Mouse (Mus musculus) heart, embryonic 14.5 days (tissue): ENCODE data around the gene Cdc123. TPM values are rescaled to one million over a fixed set of nuclear protein-coding genes. Genes with fewer than 3 reads are reported as not detected.
"Not testable (repeated sequence)": the region's sequence is repeated elsewhere in the genome, so short reads cannot be mapped to it uniquely, and the experiment has no call there.

Experiments
- ATAC-seq: fragments of 200-750 bp; cut with Nextera tagmentation; 2 replicates; pipeline ENCODE4 v1.8.0; 2017; ENCODE audit warnings: low read depth, moderate TSS enrichment; ENCODE audit not compliant: insufficient number of reproducible peaks, insufficient read depth, low FRiP score
- H3K27ac ChIP-seq, 2 experiments: fragments of 200-500 bp in 1 of 2; fragments of 300-500 bp in 1 of 2; sonication (generic) in 1 of 2; replicated peaks in 1 of 2; 2 replicates each; pipeline ENCODE4 v1.5.1; 2012 to 2014; ENCODE audit warnings: low read depth in 2 of 2, low read length in 2 of 2, control low read depth in 1 of 2, mild to moderate bottlenecking in 1 of 2, mixed read lengths in 1 of 2; ENCODE audit not compliant: control insufficient read depth in 1 of 2, insufficient read depth in 1 of 2
- H3K27me3 ChIP-seq: fragments of 300-500 bp; sonication (generic); 2 replicates; pipeline ENCODE4 v1.6.1; 2014; ENCODE audit warnings: mild to moderate bottlenecking, low read length, control low read depth; ENCODE audit not compliant: control insufficient read depth, insufficient read depth
- H3K36me3 ChIP-seq: fragments of 300-500 bp; sonication (generic); 2 replicates; pipeline ENCODE4 v1.6.1; 2014; ENCODE audit warnings: mild to moderate bottlenecking, control low read depth, low read length, mixed read lengths; ENCODE audit not compliant: control insufficient read depth, insufficient read depth
- H3K4me1 ChIP-seq, 2 experiments: fragments of 200-500 bp in 1 of 2; fragments of 300-500 bp in 1 of 2; sonication (generic) in 1 of 2; 2 replicates each; pipeline ENCODE4 v1.6.1; 2012 to 2014; ENCODE audit warnings: low read length in 2 of 2, control low read depth in 1 of 2, mixed read lengths in 1 of 2; ENCODE audit not compliant: control insufficient read depth in 2 of 2, insufficient read depth in 2 of 2
- H3K4me2 ChIP-seq: fragments of 300-500 bp; sonication (generic); 2 replicates; pipeline ENCODE4 v1.6.1; 2014; ENCODE audit warnings: mild to moderate bottlenecking, low read length
- H3K4me3 ChIP-seq, 2 experiments: fragments of 200-500 bp in 1 of 2; fragments of 300-500 bp in 1 of 2; sonication (generic) in 1 of 2; 2 replicates each; pipeline ENCODE4 v1.5.1; 2012 to 2014; ENCODE audit warnings: low read length in 2 of 2, mild to moderate bottlenecking in 2 of 2, control low read depth in 1 of 2, low read depth in 1 of 2, moderate library complexity in 1 of 2; ENCODE audit not compliant: control insufficient read depth in 1 of 2, insufficient read depth in 1 of 2
- H3K9ac ChIP-seq: fragments of 300-500 bp; sonication (generic); 2 replicates; pipeline ENCODE4 v1.6.1; 2014; ENCODE audit warnings: mild to moderate bottlenecking, low read length
- H3K9me3 ChIP-seq: fragments of 300-500 bp; sonication (generic); 2 replicates; pipeline ENCODE4 v1.6.1; 2016; ENCODE audit warnings: low read length, control low read depth; ENCODE audit not compliant: control insufficient read depth
- WGBS: fragments of 180-500 bp; shearing (Covaris S2); extraction: QIAGEN DNeasy Blood & Tissue Kit; methylation state at CpG from one replicate; pipeline ENCODE4 v1.1.7; 2014; 5-methylcytosine and 5-hydroxymethylcytosine counted together
- polyA plus RNA-seq: library from polyadenylated mRNA; unstranded; fragments of >200 nt; fragmentation: Nextera tagmentation; extraction: Ambion mirVana; gene quantifications from 2 replicates; pipeline ENCODE4 v1.2.1, GENCODE M21; 2014

The Cdc123 gene
- polyA plus RNA-seq, 1 experiment from 2014 or later, result 189 TPM

DNA sequence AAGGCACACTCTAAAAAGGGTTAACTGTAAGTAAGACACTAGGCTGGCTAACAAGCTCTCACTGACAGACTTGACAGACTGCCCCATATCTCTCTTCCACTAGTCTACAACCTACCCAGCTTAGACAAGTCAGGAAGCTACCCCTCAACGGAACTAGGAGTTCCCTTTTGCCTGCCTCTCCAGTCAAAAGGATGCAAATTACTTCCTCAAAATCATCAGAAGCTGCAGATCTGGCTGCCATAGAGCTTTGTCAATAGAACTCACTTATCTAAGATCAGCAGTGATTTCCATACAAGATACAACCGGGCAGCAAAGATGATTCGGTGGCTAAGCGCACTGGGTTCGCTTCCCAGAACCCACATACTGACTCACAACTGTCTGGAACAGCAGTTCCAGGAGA, 20.3 kb downstream of the Cdc123 start:
- Histone ChIP-seq H3K9ac (no peak overlapping the region), H3K4me1 (no peaks in the 10 kb centered on the region), H3K4me2 (no peak overlapping the region), H3K4me3 (no peak overlapping the region), H3K36me3 (peaks cover 61% of the 10 kb centered on the region), H3K27me3 (no peaks in the 10 kb centered on the region), H3K27ac (no peak overlapping the region), H3K9me3 (no peaks in the 10 kb centered on the region)
- no peak for ATAC-seq
- 78% methylated on average over 5 of the region's 5 CpGs for WGBS

DNA sequence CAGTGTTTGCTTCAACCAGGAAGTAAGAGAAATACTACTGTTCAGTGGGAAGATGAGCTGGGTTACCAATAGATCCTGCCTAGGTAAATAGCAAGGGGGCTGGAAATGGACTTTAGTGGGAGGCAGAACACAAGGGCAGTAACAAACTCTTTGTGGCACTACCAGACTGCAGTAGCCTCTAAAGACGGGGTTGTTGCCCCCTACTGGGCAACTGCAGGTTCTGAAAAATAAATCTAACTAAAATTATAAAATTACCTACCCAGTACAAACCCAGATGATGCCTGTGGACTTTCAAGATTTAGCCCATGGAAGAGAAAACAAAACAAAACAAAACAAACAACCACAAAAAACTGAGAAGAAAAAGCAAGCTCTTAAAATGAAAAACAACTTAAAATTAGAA, 20.8 kb downstream of the Cdc123 start:
- Histone ChIP-seq H3K36me3 (peaks cover 64% of the 10 kb centered on the region), H3K4me2 (no peak overlapping the region), H3K4me3 (no peak overlapping the region), H3K27me3 (no peaks in the 10 kb centered on the region), H3K4me1 (no peaks in the 10 kb centered on the region), H3K9ac (no peak overlapping the region), H3K27ac (no peak overlapping the region), H3K9me3 (no peaks in the 10 kb centered on the region)
- no peak for ATAC-seq
- 28% methylated on average over 1 of the region's 1 CpGs for WGBS

DNA sequence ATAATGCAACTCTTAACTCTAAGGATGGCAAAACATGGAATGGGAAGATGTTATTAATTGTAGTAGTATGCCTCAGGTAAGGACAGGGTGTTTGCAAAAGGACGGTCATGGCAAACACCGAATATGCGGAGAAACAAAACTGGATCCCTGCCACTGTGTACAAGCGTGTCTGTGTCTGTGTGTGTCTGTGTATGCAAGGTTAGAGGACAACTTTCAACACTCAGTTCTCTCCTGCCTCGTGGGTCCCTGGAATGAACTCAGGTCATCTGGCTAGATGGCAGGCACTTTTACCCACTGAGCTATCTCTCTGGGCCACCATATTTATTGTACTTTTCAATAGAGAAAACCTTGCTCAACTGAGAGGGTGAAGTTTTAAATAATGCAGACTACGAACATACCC, 22.5 kb downstream of the Cdc123 start:
- ATAC-seq, result no peak
- Histone ChIP-seq H3K4me1 (no peaks in the 10 kb centered on the region), H3K36me3 (peaks cover 76% of the 10 kb centered on the region), H3K27ac (no peak overlapping the region), H3K4me2 (no peak overlapping the region), H3K9ac (no peak overlapping the region), H3K27me3 (no peaks in the 10 kb centered on the region), H3K9me3 (no peaks in the 10 kb centered on the region), H3K4me3 (no peak overlapping the region)
- 87% methylated on average over 6 of the region's 6 CpGs for WGBS

DNA sequence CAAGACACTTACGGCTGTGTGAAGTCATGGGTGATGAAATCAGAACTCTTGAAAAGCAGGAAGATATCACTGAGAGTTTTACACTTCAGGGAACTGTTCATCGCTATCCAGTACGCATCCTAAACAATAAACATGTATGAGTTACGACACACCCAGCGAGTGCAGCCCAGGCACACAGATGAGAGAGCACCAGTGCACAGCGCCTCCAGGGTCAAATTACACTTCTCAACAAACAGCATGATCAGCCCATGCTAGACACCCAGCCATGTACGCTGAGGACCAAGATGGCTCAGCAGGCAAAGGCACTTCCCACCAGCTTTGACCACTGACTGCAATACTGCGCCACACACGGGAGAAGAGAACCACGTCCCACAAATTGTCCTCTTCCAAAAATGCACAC, 23.7 kb downstream of the Cdc123 start:
- no peak overlapping the region for H3K9ac ChIP-seq
- H3K9me3 ChIP-seq, result no peaks in the 10 kb centered on the region
- H3K27ac ChIP-seq, result no peak overlapping the region
- 67% methylated on average over 10 of the region's 10 CpGs for WGBS
- H3K27me3 ChIP-seq, result no peaks in the 10 kb centered on the region
- no peak for ATAC-seq
- H3K4me1 ChIP-seq, result no peaks in the 10 kb centered on the region
- no peak overlapping the region for H3K4me2 ChIP-seq
- peaks cover 76% of the 10 kb centered on the region for H3K36me3 ChIP-seq
- no peak overlapping the region for H3K4me3 ChIP-seq

DNA sequence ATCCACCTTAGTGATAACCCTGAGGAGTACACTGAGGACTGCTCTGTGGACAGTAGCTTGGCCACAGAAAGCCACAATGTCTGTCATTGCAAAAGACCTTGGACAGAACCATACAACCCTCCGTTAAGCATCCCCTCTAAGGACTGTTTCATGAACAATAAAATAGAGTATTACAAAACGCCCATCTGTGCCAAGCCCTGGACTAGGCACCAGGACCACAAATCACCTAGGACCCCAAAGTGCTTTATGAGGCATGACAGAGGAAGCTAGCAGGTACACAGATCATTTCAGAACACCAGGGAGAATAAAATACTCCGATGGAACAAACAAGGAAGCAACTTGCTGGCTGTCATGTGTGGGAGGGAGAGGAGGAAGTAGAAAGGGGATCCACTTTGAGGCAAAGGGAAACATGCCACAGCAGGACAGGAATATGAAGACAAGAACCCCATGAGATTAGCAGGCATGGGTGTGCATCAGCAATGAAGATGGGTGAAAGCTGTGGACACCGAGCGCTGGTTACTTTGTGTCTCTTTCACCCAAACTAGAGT, 33.7 kb downstream of the Cdc123 start:
- Histone ChIP-seq H3K36me3 (peaks cover 67% of the 10 kb centered on the region), H3K4me3 (no peak overlapping the region), H3K9ac (no peak overlapping the region), H3K4me1 (no peaks in the 10 kb centered on the region), H3K27me3 (no peaks in the 10 kb centered on the region), H3K27ac (no peak overlapping the region), H3K9me3 (no peaks in the 10 kb centered on the region), H3K4me2 (no peak overlapping the region)
- no peak for ATAC-seq
- 93% methylated on average over 5 of the region's 5 CpGs for WGBS

DNA sequence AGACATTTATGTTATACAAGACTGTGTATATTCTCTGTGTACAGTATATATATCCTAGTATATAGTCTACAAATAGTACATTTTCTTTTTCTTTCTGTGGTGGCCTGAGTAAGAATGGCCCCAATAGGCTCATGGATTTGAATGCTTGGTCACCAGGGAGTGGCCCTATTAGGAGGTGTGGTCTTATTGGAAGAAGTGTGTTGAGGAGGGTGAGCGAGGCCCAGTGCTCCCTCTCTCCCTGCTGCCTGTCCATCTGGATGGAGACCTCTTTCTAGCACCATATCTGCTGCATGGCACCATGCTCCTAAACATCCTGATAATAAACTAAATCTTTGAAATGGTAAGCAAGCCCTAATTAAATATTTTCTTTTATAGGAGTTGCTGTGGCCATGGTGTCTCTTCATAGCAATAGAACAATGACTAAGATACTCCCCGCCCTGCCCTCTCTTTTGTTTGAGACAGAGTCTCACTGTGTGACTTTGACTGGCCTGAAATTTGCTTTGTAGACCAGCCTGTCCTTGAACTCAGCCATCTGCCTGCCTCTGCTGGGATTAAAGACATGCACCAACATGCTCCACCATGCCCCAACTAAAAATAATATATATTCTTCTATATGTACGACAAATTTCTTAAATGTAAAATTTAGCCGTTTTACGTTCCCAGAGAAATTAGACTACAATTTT, 34.8 kb downstream of the Cdc123 start:
- 93% methylated on average over 5 of the region's 5 CpGs for WGBS
- no peak overlapping the region for H3K4me2 ChIP-seq
- H3K27ac ChIP-seq, result no peak overlapping the region
- H3K4me1 ChIP-seq, result no peaks in the 10 kb centered on the region
- no peak overlapping the region for H3K9ac ChIP-seq
- H3K9me3 ChIP-seq, result no peaks in the 10 kb centered on the region
- H3K27me3 ChIP-seq, result no peaks in the 10 kb centered on the region
- no peak overlapping the region for H3K4me3 ChIP-seq
- ATAC-seq, result no peak
- peaks cover 63% of the 10 kb centered on the region for H3K36me3 ChIP-seq

DNA sequence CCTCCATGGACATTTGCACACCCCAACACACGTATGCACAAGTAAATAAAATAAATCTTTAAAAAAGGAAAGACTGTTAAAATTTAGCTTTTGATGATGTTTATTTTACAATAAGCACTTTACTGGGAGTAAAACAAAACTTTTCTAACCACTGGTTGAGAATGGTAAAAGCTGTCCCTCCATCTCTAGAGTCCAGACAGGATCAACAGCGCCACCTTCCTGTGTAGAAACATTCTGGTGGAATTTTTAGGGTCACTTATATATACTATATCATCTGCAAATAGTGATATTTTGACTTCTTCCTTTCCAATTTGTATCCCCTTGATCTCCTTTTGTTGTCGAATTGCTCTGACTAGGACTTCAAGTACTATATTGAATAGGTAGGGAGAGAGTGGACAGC, 38.8 kb downstream of the Cdc123 start:
- H3K27me3 ChIP-seq, H3K4me2 ChIP-seq, ATAC-seq, H3K9me3 ChIP-seq, H3K4me3 ChIP-seq, H3K4me1 ChIP-seq, H3K27ac ChIP-seq, H3K9ac ChIP-seq: not testable (repeated sequence)
- peaks cover 59% of the 10 kb centered on the region for H3K36me3 ChIP-seq
- WGBS, result 80% methylated on average over 3 of the region's 3 CpGs

DNA sequence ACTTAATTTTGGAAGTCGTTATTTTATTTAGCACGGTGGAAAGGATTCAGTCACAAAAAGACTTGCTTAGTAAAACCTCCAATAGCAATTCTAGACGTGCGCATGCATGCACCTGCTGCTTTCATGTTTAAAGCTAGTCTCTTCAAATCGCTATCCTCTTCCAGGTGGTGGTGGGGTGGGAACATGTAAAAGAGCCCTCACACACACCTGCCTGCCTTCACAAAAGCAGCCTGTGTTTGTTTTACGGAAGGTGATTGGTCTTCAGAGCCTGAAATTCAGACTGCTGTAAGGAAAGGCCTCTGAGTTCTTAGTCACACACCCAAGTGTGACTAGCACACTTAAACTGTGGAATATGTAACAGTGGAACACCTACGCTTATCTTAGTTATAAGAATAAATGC, 39.7 kb downstream of the Cdc123 start:
- H3K27me3 ChIP-seq, result no peaks in the 10 kb centered on the region
- no peak overlapping the region for H3K4me3 ChIP-seq
- no peaks in the 10 kb centered on the region for H3K9me3 ChIP-seq
- H3K9ac ChIP-seq, result no peak overlapping the region
- peaks cover 0 to 4% of the 10 kb centered on the region in 2 experiments; a peak in 1 of 4 replicates for H3K4me1 ChIP-seq
- H3K36me3 ChIP-seq, result peaks cover 54% of the 10 kb centered on the region
- no peak overlapping the region for H3K4me2 ChIP-seq
- WGBS, result 92% methylated on average over 7 of the region's 7 CpGs
- ATAC-seq, result no peak
- no peak overlapping the region for H3K27ac ChIP-seq
